Mouse (Mus musculus) ovary, postnatal 36 days (tissue): ENCODE data around the gene Med11.
A peak's percentile ranks its signal among the peaks of the same experiment; 100 is the strongest.
"Not testable (repeated sequence)": the region's sequence is repeated elsewhere in the genome, so short reads cannot be mapped to it uniquely, and the experiment has no call there.

Experiments used
- DNase-seq: peaks from one replicate; pipeline ENCODE4 v3.0.0; 2022; ENCODE audit warnings: low spot score, mixed read lengths

Med11 gene

GRCm38 (mm10) chr11:70451797-70452498 lies at the start of gene Med11:
TSS of gene Med11 (plus strand) at chr11:70451919.
- DNase-seq, result peak; percentile 96

- no peak for DNase-seq
Observed at GRCm38 (mm10) chr11:70403598-70403997, 48.1 kb upstream of the Med11 start.

- DNase-seq, result peak; percentile 93
Observed at GRCm38 (mm10) chr11:70409594-70410296, 42.0 kb upstream of the Med11 start, which contains the start of gene Pelp1. TSS of gene Pelp1 (minus strand) at chr11:70410031.

DNA sequence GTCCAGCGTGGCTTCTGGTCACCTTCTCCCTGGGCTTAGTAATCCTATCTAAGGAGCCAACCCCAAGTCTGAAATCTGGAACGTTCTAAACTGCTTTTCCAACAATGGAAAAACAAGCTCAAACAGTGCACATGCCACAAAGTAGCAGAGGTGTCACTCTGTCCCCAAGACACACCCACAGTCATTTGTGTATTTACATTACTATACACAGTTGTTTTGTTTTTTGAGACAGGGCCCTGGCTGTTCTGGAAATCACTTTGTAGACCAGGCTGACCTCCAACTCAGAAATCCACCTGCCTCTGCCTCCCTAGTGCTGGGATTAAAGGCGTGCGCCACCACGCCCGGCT lies 41.4 kb upstream of the Med11 start:
- no peak for DNase-seq

DNA sequence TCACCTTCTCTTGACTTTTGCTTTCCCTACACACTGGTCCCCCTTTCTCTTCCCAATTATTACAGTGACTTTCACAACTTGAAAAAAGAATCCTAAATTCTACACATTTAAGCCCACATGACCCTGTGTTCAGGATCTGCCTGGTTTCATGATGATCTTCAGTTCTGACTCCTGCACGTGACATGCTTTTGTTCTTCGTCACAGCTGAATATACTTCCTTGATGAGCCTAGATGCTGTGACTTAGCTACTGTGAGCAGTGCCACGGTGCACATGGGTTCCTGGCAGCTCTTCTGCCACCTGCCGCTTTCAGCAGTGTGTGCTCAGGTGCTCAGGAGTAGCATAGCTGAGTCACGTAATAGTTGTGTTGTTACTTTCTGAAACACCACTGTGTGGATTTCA lies 39.1 kb upstream of the Med11 start:
- no peak for DNase-seq

GRCm38 (mm10) chr11:70413961-70414360 lies 37.8 kb upstream of the Med11 start:
- peak; percentile 44 for DNase-seq

- no peak for DNase-seq
Observed at GRCm38 (mm10) chr11:70418199-70418598, 33.5 kb upstream of the Med11 start.

DNA sequence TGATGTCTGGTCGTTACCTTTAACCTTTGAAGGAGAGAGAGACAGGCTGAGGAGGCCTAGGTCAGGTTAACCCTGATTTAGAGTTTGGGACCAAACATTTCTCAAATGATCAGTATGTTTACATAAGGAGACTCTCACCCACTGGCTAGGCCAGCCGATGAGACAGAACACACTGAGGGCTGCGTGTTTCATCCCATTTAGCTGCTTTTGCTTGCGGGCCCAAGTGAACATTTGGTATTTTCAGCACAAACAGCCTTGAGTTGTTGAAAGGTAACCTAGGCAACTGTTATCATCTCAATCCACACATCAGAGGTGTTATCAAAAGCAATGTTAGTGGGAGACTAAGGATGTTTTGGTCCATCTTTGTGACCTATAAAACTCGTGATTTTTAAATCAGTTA lies 32.2 kb upstream of the Med11 start:
- DNase-seq, result no peak

DNA sequence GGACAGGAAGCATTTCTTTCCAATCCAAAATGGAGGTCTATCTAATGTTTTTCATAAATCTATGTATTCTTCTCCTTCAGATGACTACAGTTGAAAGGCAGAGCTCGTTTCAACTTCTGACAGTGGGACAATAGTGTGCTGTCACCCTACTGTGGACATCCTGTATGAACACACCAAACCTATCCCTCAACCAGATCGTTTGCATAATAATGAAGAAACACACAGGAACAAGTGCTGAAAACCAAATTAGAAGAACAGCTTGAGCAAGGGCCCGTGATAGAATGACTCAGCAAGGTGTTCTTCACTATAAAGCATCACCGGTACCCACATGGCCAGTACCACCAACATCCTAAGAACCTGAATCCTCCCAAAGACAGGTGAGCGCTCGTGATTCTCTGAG lies 25.1 kb upstream of the Med11 start:
- not testable (repeated sequence) for DNase-seq

DNA sequence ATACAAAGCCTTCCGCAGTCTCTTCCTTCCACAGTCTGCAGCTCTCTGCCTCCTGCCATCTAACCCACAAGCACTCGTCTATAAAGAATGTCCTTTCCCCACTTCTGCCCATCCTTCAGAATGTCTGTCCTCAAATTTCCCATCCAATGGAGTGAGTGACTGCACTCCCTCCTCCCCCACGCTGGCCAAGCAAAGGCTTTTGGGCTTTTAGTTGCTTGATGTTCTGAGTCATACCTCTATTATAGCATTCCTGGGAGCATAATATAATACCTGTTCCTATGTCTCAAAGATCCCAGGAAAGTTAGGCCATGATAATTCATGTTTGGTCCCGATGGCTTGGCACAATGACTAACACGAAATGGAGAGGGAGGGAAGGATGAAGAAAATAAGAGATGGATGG lies 20.1 kb upstream of the Med11 start:
- no peak for DNase-seq

DNA sequence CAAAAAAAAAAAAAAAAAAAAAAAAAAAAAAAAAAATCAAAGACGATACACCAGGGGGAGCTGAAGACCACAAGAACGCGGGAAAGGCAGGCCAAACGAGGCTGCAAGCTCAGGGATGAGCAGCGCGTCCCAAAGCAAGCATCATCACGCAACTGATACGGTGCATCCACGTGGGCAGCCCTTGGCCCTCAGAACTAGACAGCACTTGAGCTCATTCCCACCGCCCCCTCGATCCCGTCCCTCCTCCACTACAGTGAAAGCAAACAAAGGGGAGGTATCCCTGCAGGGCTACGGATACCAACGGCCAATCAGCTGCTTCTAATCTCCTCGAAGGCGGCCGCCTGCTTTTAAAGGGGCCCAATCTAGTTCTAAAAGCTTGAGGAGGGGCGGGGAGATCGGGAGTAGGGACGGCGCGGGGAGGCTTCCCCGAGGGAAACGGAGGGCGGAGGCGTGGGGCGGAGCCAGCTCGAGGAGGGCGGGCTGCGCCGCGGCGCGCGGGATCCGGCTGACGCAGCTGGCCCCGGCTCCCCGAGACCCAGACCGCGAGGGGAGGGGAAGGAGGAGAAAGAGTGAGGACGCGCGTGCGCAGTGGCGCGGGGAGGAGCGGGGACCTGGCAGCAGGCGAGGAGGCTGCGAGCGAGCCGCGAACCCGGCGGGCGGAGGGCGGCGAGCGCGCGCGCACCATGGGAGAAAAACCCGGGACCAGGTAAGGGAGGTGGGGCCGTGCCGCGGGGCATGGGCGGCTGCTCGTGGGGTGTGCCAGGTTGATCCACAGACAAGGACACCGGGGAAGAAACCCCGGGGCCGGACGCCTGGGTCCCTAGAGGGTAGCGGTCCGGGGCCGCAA lies 19.4 kb upstream of the Med11 start, which contains the start of gene Arrb2:
Arrb2 (plus strand) TSS at position 588 of the 847 bp plus-strand sequence.
- peak; percentile 99 for DNase-seq

DNA sequence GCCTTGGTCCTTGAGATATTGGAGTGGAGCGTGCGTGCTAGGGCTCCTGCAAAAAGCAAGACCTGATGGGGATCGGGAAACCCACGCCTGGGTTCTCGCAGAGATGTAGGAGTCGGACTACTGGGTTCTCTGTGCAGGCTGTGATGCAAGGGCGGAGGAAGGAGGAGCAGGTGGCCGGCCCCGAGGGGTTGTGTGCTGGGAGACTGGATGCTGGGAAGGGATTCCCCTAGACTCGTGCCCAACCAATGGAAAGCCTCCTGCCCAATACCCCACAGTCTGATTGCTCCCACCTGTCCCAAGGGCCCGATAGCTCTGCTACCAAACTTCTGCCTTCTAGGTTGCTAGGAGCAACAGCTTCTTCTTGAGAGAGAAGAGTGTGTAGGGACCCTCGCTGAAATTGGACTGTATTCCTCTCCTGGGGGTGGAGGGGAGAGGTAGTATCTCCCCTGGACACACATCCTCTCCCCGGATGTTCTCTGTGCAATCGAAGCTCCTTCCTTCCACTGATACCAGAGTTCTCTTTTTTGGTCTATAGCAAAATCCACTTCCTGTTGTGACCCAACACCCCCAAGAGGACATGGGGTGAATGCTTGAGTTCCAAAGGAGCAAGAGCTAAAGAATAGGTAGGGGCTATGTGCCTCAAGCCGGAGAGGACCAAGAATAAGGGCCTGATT lies 18.7 kb upstream of the Med11 start:
- no peak for DNase-seq

DNA sequence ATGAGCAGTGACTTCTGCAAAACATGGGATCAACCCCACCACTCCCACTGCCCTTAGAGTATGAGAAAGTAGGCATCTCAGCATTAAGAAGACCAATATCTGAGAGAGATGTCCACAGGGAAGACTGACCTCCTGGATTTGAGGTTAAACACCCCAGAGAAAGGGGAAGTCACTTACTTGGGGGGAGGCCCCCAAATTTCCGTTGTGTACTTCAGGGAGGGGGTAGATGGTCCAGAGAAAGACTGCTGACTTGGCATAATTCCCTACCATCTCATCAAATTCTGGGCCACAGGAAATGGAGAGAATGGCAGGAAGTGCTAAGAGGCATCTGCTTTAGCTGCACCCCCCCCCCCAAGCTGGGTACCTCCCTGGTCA lies 18.2 kb upstream of the Med11 start:
- no peak for DNase-seq

DNA sequence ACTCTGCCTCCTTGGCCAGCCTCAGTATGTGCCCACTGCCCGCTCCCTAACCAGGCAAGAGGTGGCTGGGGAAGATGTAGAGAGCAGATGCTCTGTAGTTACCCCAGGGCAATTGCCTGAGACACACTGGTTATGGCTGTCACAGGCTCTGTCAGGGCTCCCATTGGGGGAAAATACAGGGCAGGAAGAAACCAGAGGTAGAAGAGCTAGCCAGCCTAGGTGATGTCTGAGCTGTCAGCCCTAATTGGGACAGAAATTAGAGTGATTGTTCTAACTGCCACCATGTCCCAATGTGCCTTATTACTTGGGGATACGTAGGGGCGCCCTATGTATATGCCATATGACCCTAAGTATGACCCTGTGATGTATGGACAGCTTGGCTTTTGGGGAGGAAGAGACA lies 17.8 kb upstream of the Med11 start:
- no peak for DNase-seq

- DNase-seq, result no peak
Observed at GRCm38 (mm10) chr11:70435476-70435875, 16.2 kb upstream of the Med11 start.

DNA sequence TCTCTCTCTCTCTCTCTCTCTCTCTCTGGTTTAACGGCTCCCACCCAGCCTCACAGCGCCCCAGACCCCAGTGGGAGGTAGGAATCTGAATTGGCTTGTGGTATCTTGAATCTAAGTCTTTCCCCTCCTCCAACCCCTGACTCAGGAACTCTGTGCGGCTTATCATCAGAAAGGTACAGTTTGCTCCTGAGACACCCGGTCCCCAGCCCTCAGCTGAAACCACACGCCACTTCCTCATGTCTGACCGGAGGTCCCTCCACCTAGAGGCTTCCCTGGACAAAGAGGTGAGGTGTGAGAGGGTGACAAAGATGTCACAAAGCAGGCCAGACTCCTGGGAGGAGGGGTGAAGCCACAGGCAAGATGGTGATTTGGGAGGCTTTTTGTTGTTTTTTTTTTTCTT lies 14.3 kb upstream of the Med11 start:
- DNase-seq, result no peak

- DNase-seq, result no peak
Observed at GRCm38 (mm10) chr11:70438728-70439374, 12.9 kb upstream of the Med11 start.

DNA sequence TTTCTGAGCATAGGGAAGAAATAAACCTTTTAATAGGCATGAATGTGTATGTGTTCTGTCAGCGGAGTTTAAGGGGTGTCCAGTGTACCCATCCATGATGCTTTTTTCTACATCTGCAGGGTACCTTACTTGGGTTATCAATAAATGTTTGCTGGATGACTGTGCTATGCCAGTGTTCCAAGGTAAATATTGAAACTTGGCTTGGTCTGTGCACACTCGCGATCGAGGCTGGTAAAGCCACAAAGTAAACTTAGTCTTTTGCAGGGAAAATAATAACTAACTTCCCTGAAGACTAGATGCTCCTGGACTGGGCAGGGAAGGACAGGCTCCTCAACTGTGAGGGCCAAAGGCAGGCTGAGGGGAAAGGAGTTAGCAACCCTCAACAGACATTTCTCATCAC lies 11.1 kb upstream of the Med11 start:
- DNase-seq, result no peak

DNA sequence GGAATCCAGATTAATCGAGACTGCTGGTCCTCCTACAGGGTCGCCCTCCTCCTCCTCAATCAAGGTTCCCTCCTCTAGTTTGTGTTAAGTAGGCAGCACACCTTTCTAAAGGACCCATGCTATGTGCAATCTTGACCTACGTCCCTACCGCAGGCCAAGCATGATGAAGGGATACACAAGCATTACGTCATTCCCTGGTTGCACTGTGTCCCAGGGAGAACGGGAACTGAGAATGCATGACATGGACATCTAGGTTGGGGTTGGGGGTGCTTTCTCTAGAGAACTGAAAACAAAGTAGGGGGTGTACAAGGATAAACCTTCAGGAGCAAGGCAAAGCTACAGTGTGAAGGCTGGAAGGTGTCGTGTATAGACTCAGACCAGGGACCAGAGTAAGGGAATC lies 9.8 kb upstream of the Med11 start:
- DNase-seq, result no peak

DNA sequence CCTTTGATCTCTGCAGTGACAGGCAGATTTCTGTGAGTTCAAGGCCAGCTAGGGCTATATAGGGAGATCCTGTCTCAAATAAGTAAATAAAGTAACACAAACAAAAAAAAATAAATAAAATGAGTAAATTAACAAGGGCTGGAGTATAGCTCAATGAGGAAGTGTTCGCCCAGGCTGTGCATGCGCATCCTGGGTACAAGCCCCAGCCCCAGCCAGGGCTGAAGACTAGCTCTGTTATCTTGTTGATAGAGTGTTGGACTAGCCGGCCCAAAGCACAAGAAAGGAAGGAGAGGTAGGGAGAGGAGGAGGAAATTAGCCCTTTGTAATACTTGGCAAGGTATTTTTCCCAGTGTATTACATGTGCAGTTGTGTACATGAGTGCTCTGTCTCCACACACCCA lies 7.8 kb upstream of the Med11 start:
- no peak for DNase-seq

DNA sequence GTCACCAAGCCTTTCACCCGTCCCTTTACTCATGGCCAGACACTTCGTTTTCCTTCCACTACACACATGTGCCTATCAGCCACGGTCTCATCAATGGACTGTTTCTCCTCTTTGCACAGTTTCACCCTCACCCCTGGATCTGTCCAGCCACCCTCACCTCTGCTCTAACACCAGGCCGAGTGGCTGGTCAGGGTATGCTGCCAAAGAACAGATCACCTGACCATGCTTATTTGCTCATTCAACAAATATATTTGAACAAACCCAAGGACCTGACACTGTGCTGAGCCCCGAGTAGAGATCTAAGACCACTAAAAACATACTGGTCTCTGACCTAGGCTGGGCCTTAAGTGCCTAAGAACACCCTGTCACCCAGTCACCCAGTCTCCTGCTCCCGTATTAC lies 7.1 kb upstream of the Med11 start:
- no peak for DNase-seq

- DNase-seq, result no peak
Observed at GRCm38 (mm10) chr11:70446756-70447155, 5.0 kb upstream of the Med11 start.
